Mouse (Mus musculus) neural tube, postnatal 0 days (tissue): ENCODE measurements around the gene Olfr484. TPM values are rescaled to one million over a fixed set of nuclear protein-coding genes. Genes with fewer than 3 reads are reported as not detected.

Experiments
- polyA plus RNA-seq: library from polyadenylated mRNA; unstranded; fragments of >200 nt; fragmentation: Nextera tagmentation; extraction: Ambion mirVana; gene quantifications from 2 replicates; pipeline ENCODE4 v1.2.1, GENCODE M21; 2015

The Olfr484 gene
- polyA plus RNA-seq, result not detected in 2 replicates

GRCm38 (mm10) chr7:108127349-108127748 is at the start of gene Olfr484:
TSS of gene Olfr484 (minus strand) at chr7:108127449.

GRCm38 (mm10) chr7:108172642-108173041 is 45.4 kb upstream of the Olfr484 start, which contains the start of gene Olfr486:
TSS of gene Olfr486 (minus strand) at chr7:108172742.

DNA sequence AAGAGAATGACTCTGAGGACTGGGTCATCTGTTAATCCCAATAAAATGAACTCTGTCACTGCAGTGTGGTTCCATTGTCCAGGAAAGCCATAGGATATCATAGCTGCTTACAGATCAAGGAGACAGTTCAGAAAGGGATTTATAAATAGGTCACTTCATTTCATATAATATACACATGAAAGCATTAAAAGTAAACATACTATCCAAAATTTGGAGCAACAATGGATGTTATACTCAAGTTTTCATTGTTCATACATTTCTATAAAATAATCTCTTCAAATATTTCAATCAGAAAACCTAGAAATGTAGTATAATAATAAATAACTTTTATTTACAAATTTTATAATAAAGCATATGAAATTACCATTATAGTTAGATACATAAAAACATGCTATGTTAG is 32.5 kb upstream of the Olfr484 start, which contains the start of gene Olfr485:
Gene Olfr485, minus strand, starts transcription at position 101 of the 400 bp plus-strand sequence.

GRCm38 (mm10) chr7:108100549-108100948 is 26.7 kb downstream of the Olfr484 start, which contains the start of gene Olfr483:
TSS of gene Olfr483 (plus strand) at chr7:108100849.

GRCm38 (mm10) chr7:108097486-108097885 is 29.8 kb downstream of the Olfr484 start, which contains the start of gene Olfr482:
TSS of gene Olfr482 (minus strand) at chr7:108097586.

DNA sequence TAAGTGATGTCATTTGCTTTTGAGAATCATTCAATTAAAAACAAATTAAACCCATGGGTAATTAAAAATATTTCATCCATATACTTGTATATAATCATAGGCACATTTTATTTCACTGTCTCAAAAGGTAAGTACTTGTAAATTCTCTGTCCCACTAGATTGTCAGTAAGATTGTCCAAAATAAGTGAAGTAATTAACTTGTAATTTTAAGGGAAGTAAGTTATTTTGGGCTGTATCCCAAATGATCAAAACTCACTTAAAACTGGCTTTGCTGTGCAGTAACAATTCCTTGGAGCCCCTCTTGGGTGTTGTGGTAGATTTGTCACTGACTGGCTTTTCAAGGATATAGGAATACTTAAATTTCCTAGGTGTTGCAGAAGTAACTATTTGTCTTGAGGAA is 47.7 kb downstream of the Olfr484 start, which contains the start of gene Olfr481:
Gene Olfr481, plus strand, starts transcription at position 301 of the 400 bp plus-strand sequence.

Other genes with a start within 250 kb of the Olfr484 start
- not detected in 2 replicates for gene Olfr472, start 229.5 kb downstream of the Olfr484 start, polyA plus RNA-seq
- not detected in 2 replicates for gene Olfr473, start 197.0 kb downstream of the Olfr484 start, polyA plus RNA-seq
- not detected in 2 replicates for gene Olfr474, start 172.8 kb downstream of the Olfr484 start, polyA plus RNA-seq
- not detected in 2 replicates for gene Olfr476, start 162.6 kb downstream of the Olfr484 start, polyA plus RNA-seq
- not detected in 2 replicates for gene Olfr477, start 140.8 kb downstream of the Olfr484 start, polyA plus RNA-seq
- gene Olfr478, start 93.5 kb downstream of the Olfr484 start, polyA plus RNA-seq, result not detected in 2 replicates
- not detected in 2 replicates for gene Olfr479, start 76.8 kb downstream of the Olfr484 start, polyA plus RNA-seq
- not detected in 2 replicates for gene Olfr480, start 60.1 kb downstream of the Olfr484 start, polyA plus RNA-seq
- not detected in 2 replicates for gene Olfr481, start 47.6 kb downstream of the Olfr484 start, polyA plus RNA-seq
- 0.06 and 0.10 TPM in 2 replicates for gene Olfr482, start 29.9 kb downstream of the Olfr484 start, polyA plus RNA-seq
- not detected in 2 replicates for gene Olfr483, start 26.6 kb downstream of the Olfr484 start, polyA plus RNA-seq
- not detected in 2 replicates for gene Olfr485, start 32.4 kb upstream of the Olfr484 start, polyA plus RNA-seq
- gene Olfr486, start 45.3 kb upstream of the Olfr484 start, polyA plus RNA-seq, result not detected in 2 replicates
- gene Olfr487, start 87.2 kb upstream of the Olfr484 start, polyA plus RNA-seq, result not detected in 2 replicates
- not detected in 2 replicates for gene Olfr488, start 130.9 kb upstream of the Olfr484 start, polyA plus RNA-seq
- not detected in 2 replicates for gene Olfr490, start 161.5 kb upstream of the Olfr484 start, polyA plus RNA-seq
- gene Olfr491, start 186.0 kb upstream of the Olfr484 start, polyA plus RNA-seq, result not detected in 2 replicates
- not detected in 2 replicates for gene Olfr492, start 196.2 kb upstream of the Olfr484 start, polyA plus RNA-seq
- gene Olfr493, start 219.5 kb upstream of the Olfr484 start, polyA plus RNA-seq, result not detected in 2 replicates
- gene Olfr494, start 237.9 kb upstream of the Olfr484 start, polyA plus RNA-seq, result not detected in 2 replicates